Mouse (Mus musculus): ENCODE measurements around the gene Cnksr3.

GRCm38 (mm10) chr10:7260166-7261108 is 48.4 kb upstream of the Cnksr3 start:
- TF ChIP-seq CTCF (conservative IDR thresholded peaks at IDR 0.05; ENCODE audit: insufficient read depth, insufficient read length, low read depth, low read length) = no peak
- TF ChIP-seq POLR2A (IDR thresholded peaks at IDR 0.05; ENCODE audit: low read depth, low read length) = no peak

Data from kidney, adult 2 months (tissue).